Mouse (Mus musculus): ENCODE results near the gene 3110009E18Rik.

3110009E18Rik gene

DNA sequence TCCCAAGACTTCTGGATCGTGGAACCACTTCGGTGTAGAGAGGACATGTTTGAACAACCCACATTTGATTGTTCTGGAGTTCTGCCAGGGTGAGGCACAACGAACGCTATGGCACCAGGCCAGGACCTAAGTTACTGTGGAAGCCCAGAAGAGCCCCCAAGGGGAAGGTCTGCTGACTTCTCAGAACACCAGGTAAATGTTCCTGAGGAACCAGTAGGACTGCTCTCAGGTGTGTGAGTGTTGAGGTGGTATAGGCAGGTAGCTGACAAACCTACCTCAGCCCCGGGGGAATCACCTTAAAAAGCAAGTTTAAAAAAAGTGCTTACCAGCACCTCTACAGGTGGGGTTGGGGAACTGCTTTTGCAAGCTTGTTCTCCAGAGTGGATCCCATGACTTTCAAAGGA is 15.4 kb upstream of the 3110009E18Rik start:
- DNase-seq (ENCODE audit: low spot score) = no peak

DNA sequence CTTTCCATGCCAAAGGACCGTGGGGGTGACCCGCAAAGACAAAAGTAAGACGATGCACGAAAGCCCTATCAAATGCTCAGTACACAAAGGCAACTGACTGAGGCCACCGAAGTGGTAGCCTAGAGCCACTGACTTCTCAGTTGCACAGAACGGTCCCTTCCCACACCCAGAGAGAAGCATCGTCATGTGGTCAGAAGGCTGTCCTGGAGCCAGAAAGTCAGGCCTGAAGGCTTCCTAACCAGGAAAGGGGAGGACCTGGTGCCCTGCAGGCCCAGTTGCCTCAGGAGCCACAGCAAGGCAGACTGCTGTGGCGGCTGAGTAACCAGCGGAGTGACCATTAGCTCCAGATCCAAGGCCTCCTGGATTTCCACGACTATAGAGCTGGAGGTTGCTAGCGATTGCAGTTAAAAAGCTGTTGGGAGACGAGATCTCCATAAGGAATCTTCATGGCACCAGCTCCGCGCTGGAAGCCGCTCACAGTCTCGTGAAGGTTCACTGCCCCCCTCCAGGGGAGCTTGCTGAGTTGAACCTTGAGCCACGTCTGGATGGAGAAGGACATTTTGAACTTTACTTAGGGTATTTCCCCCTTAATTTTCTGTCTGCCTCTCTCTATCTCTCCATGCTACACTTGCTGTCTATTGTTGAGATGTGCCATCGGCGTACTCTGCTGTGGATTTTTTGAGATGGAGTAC is 11.1 kb upstream of the 3110009E18Rik start:
- DNase-seq (ENCODE audit: low spot score) = no peak

DNA sequence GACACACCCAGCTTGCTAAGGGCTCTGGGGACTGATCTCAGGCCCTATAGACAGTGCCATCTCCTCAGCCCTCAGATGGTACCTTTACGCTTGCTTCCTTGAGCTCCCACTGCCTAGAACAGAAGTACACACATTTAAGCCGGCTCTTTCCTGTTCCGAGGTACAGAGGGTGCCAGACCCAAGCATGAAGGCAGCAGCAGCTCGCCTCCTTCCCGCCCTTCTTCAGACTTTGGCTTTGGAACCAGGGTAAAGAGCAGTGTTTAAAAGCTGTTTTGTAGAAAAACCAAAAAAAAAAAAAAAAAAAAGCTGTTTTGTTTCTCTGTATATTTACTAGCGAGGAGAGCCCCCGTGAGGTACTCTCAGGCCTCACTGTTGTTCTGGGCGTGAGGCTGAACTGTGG is 9.2 kb upstream of the 3110009E18Rik start:
- DNase-seq (ENCODE audit: low spot score) = no peak

DNA sequence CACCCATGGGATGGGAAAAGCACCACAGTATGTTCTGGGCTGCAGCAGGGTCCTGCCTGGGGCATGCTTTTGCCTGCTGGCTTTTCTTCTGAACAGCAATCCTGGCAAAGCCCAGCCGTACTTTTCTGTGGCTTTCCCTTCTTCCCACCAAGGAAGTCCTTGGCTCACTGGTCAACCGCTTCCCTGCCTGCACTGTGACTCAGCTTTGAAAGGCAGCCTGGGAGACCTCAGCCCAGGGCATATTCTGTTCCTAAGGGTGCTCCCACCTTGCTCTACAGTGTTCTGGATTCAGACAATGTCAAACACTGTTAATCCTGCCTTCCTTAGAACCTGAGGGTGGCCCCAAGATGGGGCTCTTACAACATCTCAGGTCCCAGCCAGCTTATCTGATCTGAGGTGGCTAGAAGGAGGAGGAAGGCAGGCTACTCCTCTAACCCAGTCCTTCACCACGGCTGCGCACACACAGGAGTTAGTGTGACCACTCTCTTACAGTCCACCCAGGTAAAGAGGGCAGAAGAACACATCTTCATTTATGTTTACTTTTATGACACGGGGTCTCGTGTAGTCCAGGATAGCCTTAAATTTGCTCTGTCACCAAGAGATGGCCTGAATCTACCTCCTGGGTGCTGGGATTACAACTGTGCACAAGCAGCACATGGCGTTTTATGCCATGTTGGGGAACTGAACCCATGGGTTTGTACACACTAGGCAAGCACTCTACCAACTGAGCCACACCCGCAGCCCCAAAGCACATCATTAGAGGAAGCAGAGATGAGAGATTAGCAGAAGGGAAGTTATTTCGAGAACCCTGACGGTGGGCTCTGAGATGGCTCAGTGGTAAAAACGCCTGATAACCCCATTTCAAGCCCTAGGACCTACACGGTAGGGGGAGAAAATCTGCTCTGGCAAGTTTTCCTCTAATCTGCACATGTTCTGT is 8.5 kb upstream of the 3110009E18Rik start:
- no peak for DNase-seq (ENCODE audit: low spot score)

DNA sequence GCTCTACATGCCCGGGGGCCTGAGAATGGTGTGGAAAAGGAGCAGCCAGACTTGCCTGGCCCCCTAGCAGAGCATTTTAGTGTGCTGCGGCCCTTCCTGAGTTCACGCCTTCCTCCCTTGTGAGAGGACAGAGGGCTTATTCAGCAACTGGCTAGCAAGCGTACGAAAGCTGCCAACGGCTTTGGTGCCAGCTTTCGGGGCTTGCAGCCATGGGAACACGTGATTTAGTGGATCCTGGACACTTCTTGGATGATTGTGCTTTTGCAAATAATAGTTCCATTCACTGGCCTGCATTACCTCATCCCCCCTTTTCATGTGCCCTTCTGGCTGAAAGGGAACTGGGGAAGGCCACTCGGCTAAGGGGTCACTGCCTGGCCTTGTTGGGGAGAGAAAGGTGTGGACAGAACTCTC is 5.3 kb upstream of the 3110009E18Rik start:
- DNase-seq (ENCODE audit: low spot score) = no peak

DNA sequence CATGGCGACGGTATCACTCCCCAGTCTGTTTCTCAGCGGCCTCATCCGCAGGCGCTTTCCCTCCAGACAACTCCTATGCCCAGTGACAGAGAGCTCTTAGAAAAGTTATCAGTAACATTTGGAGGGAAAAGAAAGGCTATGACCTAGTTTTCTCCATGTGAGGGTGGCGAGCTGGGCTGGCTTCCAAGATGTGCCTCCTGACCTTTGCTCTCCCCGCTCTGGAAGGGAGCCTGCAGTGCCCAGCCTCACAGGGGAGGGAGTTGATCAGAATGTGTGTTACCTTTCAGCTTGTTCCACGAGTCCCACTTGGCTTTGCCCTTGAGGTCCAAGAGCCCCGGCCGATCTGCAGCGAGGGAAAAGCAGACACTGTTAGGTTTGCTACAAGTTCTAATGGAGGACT is 4.9 kb upstream of the 3110009E18Rik start:
- DNase-seq (ENCODE audit: low spot score) = no peak

DNA sequence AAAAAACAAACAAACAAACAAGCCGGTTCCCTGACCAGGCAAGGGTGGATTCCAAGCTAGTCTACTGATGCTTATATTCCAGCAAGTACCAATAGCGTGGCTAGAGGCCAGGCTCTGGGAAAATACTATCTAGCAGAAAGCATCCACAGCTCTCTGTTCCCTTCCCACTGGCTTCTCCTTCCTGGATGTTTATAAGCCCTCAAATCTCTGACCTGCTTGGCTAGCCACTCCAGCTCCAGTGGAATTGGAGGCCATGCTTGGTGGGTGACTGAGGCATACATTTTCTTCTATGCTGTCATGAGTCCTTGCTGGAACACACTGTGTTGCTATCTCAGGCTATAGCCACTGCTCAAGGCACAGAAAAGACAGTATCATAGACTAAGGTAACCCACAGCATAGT is 2.1 kb upstream of the 3110009E18Rik start:
- no peak for DNase-seq (ENCODE audit: low spot score)

DNA sequence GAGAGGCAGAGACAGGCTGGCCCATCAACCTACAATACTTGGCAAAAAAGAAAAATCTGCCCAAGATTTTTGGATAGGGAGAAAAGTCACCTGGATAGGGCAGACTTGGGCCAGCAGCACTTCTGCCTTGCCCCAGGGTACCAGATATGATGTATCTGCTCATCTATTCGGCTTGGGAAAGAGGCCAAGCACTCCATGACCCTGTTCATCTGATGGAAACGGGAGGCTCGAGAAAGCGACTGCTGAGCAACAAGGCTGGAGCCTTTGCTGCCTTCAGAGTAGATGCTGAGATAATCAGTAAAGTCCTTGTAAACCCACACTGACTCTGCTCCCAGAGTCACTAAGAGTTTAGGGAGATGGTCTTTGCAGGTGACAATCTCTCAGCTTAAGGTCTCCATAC is 1.6 kb upstream of the 3110009E18Rik start:
- DNase-seq (ENCODE audit: low spot score) = no peak

DNA sequence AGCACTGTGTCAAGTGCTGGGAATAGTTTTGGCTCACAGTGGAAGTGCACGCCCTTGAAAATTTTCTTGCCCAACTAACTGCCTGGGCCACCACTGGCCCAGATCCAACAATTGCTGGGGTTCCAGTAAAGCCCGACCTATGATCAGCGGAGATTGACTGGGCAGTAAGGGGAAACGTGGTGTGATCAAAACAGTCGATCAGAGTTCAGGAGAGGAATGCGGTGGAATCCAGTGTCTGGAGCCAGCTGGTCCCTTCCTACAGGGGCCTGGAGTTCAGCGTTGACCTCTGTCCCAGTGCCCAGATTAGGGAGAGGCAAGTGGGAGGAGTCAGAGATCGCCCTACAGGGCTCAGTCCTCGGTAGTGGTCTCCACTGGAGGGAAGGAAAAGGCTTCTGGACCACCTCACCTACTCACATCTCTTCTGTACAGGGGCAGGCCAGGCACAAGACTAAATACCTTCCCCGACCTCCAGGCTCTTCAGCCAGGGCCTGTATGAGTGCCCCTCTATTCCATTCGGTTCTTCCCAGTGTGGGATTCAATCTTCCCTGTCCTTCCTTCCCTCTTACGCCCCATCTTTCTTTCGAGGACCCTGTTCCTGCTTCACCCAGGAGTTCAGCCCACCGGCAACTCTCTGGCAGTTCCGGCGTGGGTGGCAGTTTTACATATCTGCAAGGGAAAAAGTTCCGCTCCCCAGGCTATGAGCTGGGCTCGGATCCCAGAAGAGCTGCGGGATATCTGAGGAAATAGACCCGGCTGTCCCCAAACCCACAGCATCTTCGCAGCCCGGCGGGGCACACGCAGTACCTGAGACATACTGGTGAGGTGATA is 632 bp upstream of the 3110009E18Rik start:
- DNase-seq (ENCODE audit: low spot score) = peak; percentile 78

DNA sequence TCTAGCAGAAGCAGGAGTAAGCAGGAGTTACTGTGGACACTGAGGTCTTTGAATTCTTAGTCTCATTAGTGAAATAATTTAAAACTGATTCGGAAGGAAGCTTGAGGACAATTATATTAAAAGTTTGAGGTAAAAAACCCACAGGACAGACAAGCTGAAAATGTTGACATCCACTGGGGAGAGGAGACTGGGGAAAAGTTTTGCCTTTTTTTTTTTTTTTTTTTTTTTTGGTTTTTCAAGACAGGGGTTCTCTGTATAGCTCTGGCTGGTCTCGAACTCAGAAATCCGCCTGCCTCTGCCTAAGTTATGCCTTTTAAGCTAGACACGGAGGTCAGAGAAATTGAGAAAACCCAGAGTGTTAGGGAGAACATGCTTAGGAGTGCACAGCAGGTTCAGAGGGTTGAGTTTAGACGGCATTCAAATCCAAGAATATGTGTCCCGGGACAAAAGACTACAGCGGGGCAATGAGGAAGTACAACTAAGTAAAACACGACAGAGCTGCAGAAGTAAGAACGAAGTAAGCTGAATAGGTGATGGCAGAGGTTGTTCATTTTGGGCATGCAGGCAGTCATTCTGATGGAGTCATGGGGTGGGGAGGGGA is 1.0 kb downstream of the 3110009E18Rik start:
- no peak for DNase-seq (ENCODE audit: low spot score)

DNA sequence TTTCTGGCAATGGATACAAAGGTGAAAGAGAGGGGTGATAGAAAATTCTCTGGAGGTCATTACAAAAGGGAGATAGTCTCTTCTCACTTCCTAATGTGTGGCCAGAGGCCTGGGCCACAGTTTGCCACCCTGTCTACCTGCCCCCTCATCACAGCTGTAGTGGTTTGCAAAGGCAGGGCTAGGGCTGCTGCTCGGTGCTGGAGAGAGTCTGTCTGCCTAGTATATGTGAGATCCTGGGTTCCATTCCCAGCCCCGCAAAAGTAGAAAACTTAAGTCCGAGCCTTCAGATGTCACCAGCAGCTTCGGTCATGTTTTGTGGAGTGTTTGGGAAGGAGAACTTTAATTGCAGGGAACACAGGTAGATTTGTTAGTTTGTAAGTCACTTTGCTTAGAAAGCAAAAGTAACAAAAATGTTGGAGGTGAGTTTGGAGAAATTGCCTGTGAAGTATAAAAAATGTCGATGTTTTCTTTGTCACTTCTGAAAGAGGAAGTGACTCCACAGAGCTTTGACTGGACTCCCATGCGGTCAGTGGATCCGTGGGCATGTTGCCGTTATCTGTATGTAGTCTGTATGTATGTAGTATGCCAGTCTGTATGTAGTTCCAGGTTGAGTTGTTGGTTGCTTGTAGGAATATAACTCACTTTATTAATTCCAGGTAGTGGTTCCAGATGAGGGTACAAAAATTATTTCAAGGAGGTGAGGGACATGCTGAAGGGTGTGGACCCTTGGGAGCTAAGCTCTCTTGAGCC is 1.8 kb downstream of the 3110009E18Rik start:
- no peak for DNase-seq (ENCODE audit: low spot score)

DNA sequence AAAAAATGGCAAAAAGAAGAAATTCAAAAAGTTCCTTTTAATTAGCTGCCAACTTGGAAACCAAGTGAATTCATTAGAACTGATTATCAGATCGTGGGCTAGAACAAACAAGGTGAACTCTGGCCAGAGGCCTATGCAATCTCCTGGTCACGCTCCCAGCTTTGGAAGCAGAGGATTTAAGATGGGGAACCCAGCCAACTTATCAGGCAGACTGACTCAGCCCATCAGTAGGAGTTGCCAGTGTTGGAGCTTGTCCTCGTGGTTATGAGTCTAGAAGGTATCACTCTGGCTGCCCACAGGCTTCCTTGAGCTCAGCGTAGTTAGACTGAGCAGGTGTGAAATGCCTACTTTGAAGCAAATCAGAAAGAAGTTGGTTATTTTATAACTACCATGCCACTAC is 3.9 kb downstream of the 3110009E18Rik start:
- no peak for DNase-seq (ENCODE audit: low spot score)

DNA sequence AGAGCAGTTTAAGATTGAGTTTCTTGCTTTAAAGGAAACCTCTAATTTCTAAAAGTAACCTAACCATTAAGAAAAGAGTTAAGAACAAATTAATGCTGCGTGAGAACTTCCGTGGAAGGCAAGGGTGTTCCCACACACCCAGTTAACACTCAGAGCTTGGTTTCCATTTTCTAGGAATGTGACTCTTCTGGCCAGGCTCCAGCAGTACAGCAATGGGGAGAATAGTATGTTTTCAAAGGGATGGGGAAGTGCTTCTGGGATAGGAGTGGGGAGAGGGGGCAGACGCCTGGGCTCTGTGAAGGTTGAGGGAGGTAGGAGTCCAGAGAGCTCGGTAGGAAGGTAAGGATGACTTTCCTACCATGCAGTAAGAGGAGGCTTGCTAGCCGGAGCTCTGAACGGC is 4.5 kb downstream of the 3110009E18Rik start:
- DNase-seq (ENCODE audit: low spot score) = no peak

DNA sequence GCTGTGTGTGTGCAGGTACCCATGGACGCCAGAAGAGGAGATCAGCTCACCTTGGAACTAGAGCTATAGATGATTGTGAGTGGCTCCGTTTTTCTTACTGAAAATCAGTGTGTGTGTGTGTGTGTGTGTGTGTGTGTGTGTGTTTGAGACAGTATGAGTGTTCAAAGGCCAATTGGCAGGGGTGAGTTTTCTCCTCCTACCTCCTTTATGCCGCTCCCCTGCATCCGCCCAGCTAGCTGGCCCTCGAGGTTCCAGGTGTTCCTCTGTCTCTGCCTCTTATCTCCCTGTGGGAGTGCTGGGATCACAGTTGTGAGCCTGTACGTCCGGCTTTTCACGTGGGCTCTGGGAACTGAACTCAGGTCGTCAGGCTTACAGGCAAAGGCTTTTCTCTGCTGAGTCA is 5.3 kb downstream of the 3110009E18Rik start:
- no peak for DNase-seq (ENCODE audit: low spot score)

DNA sequence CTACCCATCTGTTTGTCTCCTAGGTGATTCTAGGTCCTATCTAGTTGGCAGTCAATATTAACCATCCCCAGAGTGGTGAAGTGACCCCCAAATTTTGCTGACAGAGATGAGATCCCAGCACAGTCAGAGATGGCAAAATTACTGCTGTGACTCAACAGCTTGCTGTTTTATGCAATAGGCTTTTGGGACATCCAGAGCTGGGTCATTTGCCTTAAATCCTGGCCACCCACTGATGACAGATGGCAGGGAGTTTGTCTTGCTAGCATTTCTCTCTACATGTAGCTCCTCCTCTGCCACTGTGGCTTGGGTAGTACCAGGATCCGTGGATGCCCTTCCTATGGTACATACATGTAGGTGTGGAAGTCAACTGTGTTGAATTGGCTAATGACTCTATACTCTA is 11.4 kb downstream of the 3110009E18Rik start:
- no peak for DNase-seq (ENCODE audit: low spot score)

DNA sequence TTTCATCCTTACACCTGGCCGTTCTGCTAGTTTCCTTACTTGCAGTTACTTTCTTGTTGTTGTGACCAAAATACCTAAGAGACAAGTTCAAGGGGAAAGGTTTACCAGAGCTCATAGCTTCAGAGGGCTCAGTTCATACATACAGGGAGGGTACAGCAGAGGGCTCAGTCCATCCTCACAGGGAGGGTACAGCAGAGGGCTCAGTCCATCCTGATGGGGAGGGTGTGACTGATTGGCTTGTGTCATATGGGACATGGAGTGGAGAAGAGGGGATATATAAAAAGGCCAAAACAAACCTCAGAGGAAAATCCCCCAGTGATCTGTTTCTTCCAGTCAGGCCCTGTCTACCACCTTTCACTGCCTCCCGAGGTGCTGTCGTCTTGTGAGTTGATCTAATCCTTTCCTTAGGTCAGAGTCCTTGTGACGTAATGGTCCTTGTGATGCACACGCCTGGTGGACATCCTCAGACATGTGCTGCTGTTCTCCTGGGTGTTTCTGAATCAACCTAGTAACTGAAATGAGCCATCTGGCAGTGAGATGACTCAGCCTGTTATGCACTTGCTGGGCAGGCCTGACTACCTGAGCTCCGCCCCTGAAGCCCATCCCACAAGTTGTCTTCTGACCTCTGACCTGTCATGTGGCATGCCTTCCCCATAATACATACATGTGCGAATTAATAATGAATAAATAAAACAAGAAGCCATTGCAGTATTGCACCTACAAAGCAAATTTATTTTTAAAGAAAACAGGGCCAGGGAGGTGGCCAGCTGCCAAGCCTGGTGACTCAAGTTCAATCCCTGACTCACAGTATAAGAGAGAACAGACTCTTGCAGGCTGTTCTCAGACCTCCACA is 15.2 kb downstream of the 3110009E18Rik start:
- DNase-seq (ENCODE audit: low spot score) = no peak

DNA sequence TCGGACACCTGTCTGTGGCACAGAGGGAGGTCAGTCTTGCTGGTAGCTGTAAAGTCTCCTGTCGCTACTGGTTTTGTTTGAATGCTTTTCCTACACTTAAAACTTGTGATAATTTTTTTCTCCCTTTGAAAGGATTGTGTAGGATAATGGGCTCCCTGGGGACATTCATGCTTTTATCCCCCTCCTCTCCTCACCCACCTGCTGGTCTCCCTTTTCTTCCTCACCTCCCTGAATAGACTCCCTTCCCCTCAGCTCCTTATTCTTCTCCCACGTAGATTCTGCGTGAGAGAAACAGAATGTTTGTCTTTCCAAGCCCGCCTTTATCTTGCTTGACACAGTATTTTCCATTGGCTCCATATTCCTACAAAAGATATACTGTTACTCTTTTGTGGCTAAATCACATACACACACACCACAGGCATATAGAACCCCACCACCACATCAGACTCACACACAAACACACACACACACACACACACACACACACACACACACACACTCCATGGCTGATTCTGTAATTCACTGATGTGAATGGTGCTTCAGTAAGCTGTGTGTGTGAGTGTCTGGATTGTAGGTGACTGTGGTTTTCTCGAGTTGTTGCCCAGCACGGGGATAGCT is 18.0 kb downstream of the 3110009E18Rik start:
- no peak for DNase-seq (ENCODE audit: low spot score)

DNA sequence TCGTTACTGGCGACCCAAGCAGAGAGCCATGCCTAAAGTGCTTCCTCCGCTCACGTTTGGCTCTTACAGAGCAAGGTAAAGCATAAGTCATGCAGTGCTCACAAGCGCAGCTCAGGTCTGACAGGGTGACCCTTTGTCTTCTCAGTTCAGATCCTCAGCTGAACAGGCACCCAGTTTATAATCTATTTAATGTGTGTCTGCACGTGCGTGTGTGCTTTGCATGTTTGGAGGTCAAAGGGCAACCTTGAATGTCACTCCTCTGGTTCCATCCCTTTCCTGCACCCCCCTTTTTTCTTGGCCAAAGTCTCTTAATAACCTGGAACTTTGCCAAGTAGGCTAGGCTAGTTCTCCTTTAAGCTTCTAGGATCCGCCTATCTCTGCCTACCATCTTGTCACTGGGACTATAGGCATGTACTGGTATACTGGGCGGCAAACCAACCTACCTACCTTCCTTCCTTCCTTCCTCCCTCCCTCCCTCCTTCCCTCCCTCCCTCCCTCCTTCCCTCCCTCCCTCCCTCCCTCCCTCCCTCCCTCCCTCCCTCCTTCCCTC is 19.2 kb downstream of the 3110009E18Rik start:
- no peak for DNase-seq (ENCODE audit: low spot score)

DNA sequence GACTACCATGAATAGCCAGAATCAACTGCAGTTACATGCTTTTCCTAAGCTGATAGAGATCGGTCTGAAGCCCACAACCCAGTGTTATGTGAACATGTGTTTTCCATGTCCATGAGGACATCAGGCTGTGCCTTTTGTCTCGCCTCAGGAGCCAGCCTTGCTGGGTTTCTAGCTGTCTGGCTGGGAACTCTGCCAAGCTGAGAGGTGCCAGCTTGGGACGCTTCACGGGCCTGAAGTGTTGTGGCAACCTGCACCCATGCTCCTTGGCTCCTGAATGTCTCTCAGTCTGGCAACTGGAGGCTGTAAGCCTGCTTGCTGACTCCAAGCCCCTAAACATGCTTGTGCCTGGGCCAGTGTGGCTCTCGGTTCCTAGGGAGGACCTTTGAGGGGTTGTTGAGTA is 21.6 kb downstream of the 3110009E18Rik start:
- DNase-seq (ENCODE audit: low spot score) = no peak

All from embryo, embryonic 10.5 days (tissue).